Mouse (Mus musculus): ENCODE data around the gene Ly6g5c.

Ly6g5c gene

GRCm38 (mm10) chr17:35082841-35083576 lies 25.1 kb upstream of the Ly6g5c start:
- DNase-seq: no peak

GRCm38 (mm10) chr17:35083929-35084497 lies 24.1 kb upstream of the Ly6g5c start:
- no peak for DNase-seq

- DNase-seq: no peak
Measured at GRCm38 (mm10) chr17:35085208-35085865, 22.7 kb upstream of the Ly6g5c start, which contains the start of gene Ly6g6f. Gene Ly6g6f (minus strand): TSS chr17:35085610.

GRCm38 (mm10) chr17:35088151-35088550 lies 19.9 kb upstream of the Ly6g5c start:
- DNase-seq: no peak

GRCm38 (mm10) chr17:35088825-35089644 lies 19.0 kb upstream of the Ly6g5c start, which contains the start of gene Abhd16a:
Gene Abhd16a (plus strand): TSS chr17:35089263.
- peak; percentile 93 for DNase-seq

- no peak for DNase-seq
Measured at GRCm38 (mm10) chr17:35090166-35090932, 17.7 kb upstream of the Ly6g5c start.

- DNase-seq: no peak
Measured at GRCm38 (mm10) chr17:35092403-35093198, 15.5 kb upstream of the Ly6g5c start.

GRCm38 (mm10) chr17:35094475-35095365 lies 13.4 kb upstream of the Ly6g5c start:
- DNase-seq: no peak

- no peak for DNase-seq
Measured at GRCm38 (mm10) chr17:35096597-35096996, 11.5 kb upstream of the Ly6g5c start.

GRCm38 (mm10) chr17:35097164-35097655 lies 10.9 kb upstream of the Ly6g5c start:
- DNase-seq: peak; percentile 49

GRCm38 (mm10) chr17:35100196-35100765 lies 7.8 kb upstream of the Ly6g5c start:
- DNase-seq: no peak

GRCm38 (mm10) chr17:35101161-35101560 lies 6.9 kb upstream of the Ly6g5c start:
- DNase-seq: no peak

GRCm38 (mm10) chr17:35102299-35102698 lies 5.8 kb upstream of the Ly6g5c start:
- DNase-seq: no peak

- DNase-seq: no peak
Measured at GRCm38 (mm10) chr17:35103221-35103690, 4.8 kb upstream of the Ly6g5c start.

- DNase-seq: no peak
Measured at GRCm38 (mm10) chr17:35104079-35104478, 4.0 kb upstream of the Ly6g5c start.

- no peak for DNase-seq
Measured at GRCm38 (mm10) chr17:35104754-35105153, 3.3 kb upstream of the Ly6g5c start.

- DNase-seq: peak; percentile 43
Measured at GRCm38 (mm10) chr17:35105740-35106389, 2.2 kb upstream of the Ly6g5c start.

GRCm38 (mm10) chr17:35106522-35106921 lies 1.6 kb upstream of the Ly6g5c start:
- no peak for DNase-seq

- DNase-seq: no peak
Measured at GRCm38 (mm10) chr17:35111774-35112173, 3.7 kb downstream of the Ly6g5c start.
